ENCODE assay signal across 31 mouse cellular contexts in genomic region chr16:90433551-90433950, GRCm38 (mm10). TPM values are rescaled to one million over a fixed set of nuclear protein-coding genes. Genes with fewer than 3 reads are reported as not detected.
"Had no signal": no experiment of that assay in that cellular context is flagged by ENCODE, and none has a peak within 500 bp of the region (broad histone marks: within the 10 kb centered on the region; RNA-seq: fewer than 3 reads in every experiment).

No protein-coding gene starts in this region.

- DNase-seq: left cerebral cortex, postnatal 4 days; liver; liver, embryonic 13.5 days; liver, postnatal 0 days; lung, adult 18-20 months; lung, adult 2 months; lung, embryonic 14.5 days; lung, postnatal 10 days; lung, postnatal 14 days; lung, postnatal 36 days; lung, postnatal 4 days; midbrain, embryonic 14.5 days had no signal

- H3K9me3 ChIP-seq: liver, embryonic 13.5 days; liver, embryonic 15.5 days; midbrain, embryonic 12.5 days; midbrain, embryonic 13.5 days; midbrain, embryonic 15.5 days had no signal

- H3K4me1 ChIP-seq: megakaryocyte, embryonic 14.5 days had no signal

- H3K9ac ChIP-seq: limb, embryonic 12.5 days; limb, embryonic 13.5 days; limb, embryonic 15.5 days; liver, embryonic 12.5 days; liver, embryonic 13.5 days; liver, embryonic 14.5 days; liver, embryonic 15.5 days; liver, postnatal 0 days; lung, embryonic 14.5 days; lung, embryonic 15.5 days; midbrain, embryonic 12.5 days; midbrain, embryonic 13.5 days; midbrain, embryonic 15.5 days had no signal

- H3K4me3 ChIP-seq: limb, embryonic 10.5 days; limb, embryonic 12.5 days; limb, embryonic 13.5 days; limb, embryonic 15.5 days; liver, embryonic 12.5 days; liver, embryonic 13.5 days; liver, embryonic 15.5 days; lung, embryonic 15.5 days; megakaryocyte, embryonic 14.5 days; midbrain, embryonic 10.5 days; midbrain, embryonic 12.5 days; midbrain, embryonic 13.5 days; midbrain, embryonic 15.5 days; myocyte had no signal

- H3K27ac ChIP-seq: limb, embryonic 10.5 days; limb, embryonic 12.5 days; limb, embryonic 13.5 days; limb, embryonic 15.5 days; liver, embryonic 12.5 days; liver, embryonic 13.5 days; liver, embryonic 14.5 days; liver, embryonic 15.5 days; lung, embryonic 15.5 days; macrophage; midbrain, embryonic 10.5 days; midbrain, embryonic 12.5 days; midbrain, embryonic 13.5 days; midbrain, embryonic 15.5 days had no signal

RNA-seq across cellular contexts. Expression of gene Hunk, which starts 47.7 kb away (rescaled TPM):
- total RNA-seq: megakaryocyte progenitor cell, adult 5-6 weeks; megakaryocyte, adult 5-6 weeks; megakaryocyte-erythroid progenitor cell, adult 5-6 weeks; monocyte, adult 5-6 weeks had no signal
